Mouse (Mus musculus): ENCODE measurements around the gene Nags.

Nags gene

DNA sequence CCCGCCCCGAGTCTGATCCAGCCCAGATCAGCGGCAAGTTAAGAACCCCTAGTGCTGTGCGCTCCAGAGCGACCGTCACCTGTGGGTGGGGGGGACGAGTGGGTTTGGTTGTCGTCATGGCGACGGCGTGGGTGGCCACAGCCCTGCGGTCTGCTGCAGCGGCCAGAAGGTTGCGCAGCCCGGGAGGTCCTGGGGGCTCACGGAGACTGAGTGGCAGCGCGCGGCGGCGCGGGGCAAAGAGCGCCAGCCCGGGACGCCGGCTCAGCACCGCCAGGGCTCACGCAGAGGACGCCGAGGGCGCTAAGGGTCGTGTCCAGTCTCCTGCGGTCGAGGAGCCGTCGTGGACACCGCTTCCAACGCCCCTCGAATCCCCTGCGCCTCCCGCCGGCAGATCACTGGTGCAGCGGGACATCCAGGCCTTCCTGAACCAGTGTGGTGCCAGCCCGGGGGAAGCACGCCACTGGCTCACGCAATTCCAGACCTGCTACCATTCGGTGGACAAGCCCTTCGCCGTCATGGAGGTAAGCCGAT lies at the start of gene Nags:
Nags (plus strand) TSS at position 43 of the 531 bp plus-strand sequence.
- no peak for ATAC-seq (ENCODE audit: insufficient number of reproducible peaks, low FRiP score, low TSS enrichment)

DNA sequence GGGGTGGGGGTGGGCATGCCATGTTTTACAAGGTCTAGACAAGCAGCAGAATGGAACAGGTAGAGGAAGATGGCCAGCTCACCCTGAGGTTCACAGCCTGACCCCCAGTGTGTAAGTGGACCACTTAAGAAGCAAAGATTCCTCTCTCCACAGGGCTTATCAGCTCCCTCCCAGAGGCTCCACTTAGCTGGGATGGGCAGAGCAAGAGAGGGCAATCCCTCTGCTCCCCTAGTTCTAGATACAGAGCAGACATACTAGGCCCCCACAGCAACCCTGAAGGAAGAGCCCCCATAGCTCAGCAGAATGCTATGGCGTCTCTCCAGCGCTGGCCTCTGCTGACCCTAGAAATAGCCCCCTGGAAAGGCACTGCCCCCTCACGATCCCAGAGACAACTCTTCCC lies 49.6 kb upstream of the Nags start:
- ATAC-seq (ENCODE audit: insufficient number of reproducible peaks, low FRiP score, low TSS enrichment) = no peak

DNA sequence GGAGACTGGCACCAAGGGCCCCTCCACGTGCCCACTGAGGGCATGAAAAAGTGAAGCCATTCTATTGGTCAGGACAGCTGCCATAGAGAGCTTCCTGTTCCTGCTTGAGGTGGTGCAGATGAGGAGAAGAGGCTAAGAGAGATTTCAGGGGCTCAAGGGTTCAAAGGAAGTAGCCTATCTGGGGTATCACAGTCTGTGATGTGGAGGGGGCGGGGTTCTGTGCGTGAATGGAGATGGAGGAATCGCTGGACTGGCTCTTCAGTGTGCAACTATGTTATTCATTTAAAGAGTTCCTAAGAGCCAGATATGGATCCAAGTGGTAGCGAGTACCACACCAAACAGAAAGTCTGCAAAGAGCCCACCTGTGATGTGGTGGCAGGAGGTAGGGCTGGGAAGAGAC lies 48.9 kb upstream of the Nags start:
- no peak for ATAC-seq (ENCODE audit: insufficient number of reproducible peaks, low FRiP score, low TSS enrichment)

DNA sequence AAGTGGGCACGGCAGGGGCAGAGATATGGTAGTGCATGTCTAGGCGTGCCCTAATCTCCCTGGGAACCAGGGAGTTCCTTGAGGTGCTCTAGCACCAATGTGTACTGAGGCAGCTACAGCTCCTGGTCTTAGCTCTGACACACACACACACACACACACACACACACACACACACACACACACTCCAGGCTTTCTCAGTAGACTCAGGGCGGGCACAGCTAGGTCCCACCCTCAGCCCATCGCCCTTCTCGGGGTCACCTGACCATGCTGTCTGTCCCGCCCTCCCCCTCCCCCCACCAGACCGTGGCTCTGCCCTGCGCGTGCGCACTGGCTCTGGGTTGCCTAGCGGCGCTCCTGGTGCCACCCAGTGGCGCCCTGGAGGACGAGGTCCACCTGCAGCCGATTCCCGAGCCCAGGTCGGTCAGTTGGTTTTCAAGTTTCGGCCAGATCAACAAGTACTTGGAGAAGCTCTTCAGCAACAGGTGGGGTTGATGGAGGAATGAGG lies 48.4 kb upstream of the Nags start:
- peak; percentile 49; the same call in 1 of the 2 replicates for ATAC-seq (ENCODE audit: insufficient number of reproducible peaks, low FRiP score, low TSS enrichment)

DNA sequence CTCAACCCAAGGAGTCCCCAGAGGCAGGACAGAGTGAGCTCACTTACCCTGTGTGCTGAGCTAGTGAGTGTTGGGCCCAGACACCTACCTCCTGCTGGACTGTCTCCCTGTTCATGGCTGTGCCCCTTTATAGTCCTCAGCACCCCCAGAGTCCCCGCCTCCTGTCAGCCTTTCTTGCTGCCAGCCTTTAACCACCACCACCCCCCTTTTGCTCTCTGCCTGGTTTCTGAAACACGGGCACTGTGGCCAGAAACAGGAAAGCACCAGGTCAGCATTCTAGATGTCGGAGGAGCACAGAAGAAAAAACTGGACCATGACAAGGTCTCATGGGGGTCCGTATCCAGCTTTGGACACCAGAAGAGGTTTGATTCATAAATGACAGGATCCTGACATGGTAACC lies 44.1 kb upstream of the Nags start, which contains the start of gene Ppy:
Ppy (minus strand) TSS at position 101 of the 400 bp plus-strand sequence.
- ATAC-seq (ENCODE audit: insufficient number of reproducible peaks, low FRiP score, low TSS enrichment) = no peak

DNA sequence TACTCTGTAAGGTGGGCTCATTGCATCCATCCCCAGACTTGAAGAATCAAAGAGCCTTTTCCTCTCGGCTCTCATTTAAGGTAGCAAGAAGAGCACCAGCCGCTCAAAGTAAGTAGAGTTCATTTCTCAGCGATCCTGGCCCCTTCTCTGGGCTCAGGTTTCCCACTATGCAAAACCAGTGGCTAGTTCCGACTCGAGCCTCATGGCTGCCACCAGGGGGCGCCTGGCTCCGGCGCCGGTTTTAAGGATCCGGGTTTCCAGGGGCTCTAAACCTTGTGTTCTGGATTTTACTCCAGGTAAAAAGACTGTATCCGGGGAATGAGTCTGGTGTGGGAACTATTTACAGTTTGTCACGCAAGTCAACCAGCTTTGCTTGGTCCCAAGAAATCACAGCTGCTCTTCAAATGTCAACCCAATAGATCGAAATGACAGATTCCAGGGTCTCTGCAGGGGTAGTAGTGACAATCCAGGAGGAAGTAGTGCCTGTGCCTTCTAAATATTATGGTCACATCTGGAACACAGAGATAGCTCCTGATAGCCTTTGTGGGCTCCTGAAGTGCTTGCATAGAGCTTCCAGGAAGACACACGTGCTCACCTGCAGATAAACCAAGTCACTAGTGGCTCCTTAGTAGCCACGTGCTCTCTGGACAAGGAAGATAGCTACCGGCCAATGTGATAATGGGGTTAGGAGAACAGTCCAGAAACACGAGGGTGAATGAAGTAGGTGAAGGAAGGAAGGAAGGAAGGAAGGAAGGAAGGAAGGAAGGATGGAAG lies 42.6 kb upstream of the Nags start:
- ATAC-seq (ENCODE audit: insufficient number of reproducible peaks, low FRiP score, low TSS enrichment) = no peak; the same call in 1 of the 2 replicates

DNA sequence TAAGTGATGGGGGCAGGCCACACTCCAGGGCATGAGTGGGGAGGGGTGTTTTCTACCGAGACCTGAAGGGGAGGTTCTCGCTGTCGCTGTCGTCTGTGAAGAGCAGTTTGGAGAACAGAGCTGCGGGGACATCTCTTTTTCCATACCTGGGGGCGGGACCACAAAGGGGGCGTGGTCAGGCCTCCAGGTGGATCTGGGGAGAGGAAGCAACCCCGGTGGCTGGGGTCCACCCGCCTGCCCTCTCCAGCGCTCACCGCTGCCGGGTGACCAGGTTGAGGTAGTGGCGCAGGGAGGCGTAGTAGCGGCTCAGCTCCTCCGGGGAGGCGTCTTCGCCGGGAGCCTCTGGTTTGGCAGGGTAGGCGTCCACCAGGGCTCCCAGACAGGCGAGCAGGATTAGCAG lies 38.4 kb upstream of the Nags start:
- no peak for ATAC-seq (ENCODE audit: insufficient number of reproducible peaks, low FRiP score, low TSS enrichment)

DNA sequence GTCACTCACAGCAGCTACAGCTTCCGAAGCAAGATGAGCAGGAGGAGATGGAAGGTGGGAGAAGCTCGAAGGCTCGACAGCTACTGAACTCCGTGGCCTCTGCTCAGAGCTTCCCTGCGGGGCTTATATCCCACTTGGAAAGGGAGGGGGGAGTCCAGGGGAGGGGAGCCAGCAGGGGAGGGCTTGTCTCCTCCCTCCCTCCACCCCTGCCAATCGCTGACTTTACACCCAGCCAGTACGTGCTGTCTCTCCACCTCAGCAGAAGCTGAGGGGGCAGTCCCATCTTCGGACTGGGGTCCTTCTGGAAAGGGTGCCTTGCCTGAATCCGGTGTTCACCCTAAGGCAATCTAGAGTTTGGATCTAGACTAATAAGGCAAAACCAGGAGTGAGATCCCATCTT lies 37.6 kb upstream of the Nags start, which contains the start of gene Pyy:
Pyy (minus strand) TSS at position 101 of the 400 bp plus-strand sequence.
- no peak for ATAC-seq (ENCODE audit: insufficient number of reproducible peaks, low FRiP score, low TSS enrichment)

DNA sequence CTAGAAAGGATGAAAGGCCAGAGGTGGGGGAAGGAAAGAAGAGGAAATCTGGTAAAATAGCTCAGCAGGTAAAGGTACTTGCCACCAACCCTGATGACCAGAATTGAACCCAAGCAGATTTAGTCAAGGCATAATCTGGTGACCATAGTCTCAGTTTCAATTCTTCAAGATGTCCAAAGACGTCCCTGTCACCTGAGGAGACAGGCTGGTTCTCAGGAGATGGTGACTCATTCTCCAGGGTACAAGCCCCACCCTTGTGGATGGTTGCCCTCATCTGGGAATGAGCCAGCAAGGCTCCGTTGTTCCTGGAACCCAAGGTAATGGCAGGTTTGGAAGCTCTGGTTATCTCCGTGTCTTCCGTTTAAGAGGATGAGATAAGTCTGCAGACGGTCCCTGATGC lies 33.7 kb upstream of the Nags start:
- ATAC-seq (ENCODE audit: insufficient number of reproducible peaks, low FRiP score, low TSS enrichment) = no peak

DNA sequence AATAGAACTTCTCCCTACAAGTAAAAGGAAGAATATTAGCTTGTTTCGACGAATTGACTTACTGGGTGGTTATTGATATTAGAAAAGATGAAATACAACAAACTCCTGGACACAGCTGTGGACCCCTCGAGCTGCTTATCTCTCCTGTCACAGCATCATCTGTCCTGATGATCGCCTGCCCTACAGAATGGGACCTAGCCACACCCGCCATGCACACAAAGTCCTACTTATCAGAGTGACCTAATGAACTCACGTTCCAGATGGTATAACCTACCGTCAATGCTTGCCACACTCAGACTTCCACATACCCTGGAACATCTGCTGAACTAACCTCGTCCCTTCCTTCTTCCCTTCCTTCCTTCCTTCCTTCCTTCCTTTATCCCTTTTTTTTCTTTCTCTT lies 29.1 kb upstream of the Nags start:
- no peak for ATAC-seq (ENCODE audit: insufficient number of reproducible peaks, low FRiP score, low TSS enrichment)

DNA sequence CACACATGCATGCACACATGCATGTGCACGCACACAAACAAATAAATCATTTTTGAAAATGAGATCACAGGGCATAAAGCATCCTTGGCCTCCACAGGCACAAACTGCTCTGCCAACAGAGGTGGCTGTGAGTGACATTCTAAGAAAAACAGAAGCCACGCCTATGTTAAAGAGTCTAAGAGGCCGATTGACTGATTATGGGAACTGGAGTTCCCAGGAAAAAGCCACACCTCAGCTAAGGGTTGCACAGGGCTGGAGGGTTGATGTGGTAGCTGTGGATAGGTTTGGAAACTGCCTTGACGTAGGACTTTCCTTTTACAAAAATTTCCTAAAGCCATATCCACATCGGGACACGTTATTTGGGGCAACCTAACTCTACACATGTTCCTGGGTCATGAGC lies 27.9 kb upstream of the Nags start:
- ATAC-seq (ENCODE audit: insufficient number of reproducible peaks, low FRiP score, low TSS enrichment) = no peak

DNA sequence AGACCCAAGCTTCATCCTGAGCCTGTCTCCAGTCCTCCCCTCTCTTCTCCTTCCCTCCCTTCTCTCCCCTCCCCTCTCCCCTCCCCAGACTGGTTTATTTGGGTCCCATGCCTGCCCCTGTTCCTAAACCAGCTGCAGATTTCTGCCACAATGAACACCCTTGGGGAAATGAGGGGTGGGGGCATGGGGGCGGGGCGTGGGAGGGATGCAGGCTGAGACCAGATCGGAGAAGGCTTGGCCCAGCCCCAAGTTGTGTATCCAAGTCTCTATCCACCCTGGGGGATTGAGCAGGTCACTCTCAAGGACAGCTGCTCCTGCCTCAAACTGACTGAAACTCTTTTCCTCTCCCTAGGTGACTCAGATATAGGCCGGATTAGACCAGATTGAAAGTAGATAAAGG lies 10.8 kb upstream of the Nags start:
- ATAC-seq (ENCODE audit: insufficient number of reproducible peaks, low FRiP score, low TSS enrichment) = no peak

DNA sequence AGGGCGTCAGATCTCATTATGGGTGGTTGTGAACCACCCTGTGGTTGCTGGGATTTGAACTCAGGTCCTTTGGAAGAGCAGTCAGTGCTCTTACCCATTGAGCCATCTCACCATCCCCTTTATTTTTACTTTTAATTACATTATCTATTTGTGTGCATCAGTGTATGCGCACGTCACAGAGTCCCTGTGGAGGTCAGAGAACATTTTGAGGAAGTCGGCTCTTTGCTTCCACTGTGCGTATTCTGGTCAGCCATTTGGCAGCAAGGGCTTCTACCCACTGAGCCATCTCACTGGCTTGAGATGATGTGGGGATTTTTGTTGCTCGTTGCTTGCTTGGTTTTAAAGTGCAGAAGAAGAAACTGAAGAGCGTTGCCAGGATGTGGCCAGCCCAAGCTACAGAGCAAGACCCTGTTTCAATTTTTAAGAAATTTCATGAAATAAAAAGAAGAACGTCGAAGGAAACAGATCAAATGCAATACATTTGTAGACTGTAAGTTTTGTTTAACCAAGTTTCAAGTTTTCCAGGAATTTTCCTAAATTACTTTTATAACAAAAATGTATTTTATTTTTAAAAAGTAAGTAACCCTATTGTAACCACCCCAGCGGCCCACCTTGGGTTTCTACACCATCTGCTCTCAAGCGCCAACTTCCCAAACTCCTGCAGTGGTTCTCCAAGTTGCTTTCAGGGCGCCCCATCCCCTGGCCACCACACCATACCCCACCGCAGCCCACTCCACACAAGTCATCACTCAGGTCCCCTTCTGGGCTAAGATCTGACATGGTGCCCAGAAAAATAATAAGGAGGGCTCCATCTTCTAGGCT lies 7.5 kb upstream of the Nags start:
- no peak for ATAC-seq (ENCODE audit: insufficient number of reproducible peaks, low FRiP score, low TSS enrichment)

DNA sequence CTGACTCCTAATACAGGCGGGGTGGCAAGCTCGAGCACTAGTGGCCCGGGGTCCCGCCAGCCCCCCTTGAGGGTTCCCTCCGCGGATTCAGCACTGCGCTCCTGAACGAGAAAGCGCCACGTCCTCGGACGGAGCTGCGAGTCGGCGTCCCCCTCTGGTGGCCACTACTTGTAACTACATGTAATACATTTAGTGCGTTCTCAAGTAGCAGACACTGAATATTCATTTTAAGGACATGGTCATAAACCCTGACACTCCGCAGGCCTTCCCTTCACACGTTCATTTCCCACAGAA lies 6.9 kb upstream of the Nags start:
- ATAC-seq (ENCODE audit: insufficient number of reproducible peaks, low FRiP score, low TSS enrichment) = no peak

DNA sequence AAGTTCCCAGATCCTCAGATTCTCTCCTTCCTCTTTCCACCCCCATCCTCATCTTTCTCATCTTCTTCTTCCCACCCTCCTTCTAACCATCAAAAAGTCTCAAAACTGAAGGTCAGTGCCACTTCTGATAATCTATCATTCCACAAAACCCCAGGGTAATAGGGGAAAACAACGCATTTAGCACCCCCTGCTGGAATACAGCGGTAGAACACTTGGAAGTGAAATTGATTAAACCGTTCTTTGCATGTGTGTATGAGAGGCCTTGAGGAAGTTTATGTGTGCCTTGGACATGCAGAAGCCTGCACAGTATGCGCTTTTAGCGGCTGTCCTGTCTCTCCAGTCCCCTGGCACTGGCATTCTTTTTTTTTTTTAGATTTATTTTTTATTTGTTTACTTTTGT lies 4.8 kb upstream of the Nags start:
- ATAC-seq (ENCODE audit: insufficient number of reproducible peaks, low FRiP score, low TSS enrichment) = no peak

DNA sequence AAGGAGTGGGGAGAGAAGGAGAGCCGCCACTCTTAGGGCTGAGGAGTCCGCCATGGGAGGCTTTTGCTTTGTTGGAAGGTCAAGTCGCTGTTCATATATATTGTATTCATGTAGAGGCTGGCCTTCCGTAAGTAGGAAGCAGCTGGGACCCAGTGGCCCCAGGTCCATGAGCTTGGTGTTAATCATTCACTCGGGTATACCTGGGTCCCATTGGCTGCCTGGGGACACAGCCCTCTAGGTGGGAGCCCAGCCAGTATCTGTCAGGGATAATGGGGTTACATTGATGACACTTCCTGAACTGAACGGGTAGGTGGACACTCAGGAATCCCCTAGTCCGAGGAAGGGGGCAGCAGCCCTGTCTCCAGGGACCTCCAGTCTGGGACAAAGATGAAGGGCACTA lies 3.0 kb upstream of the Nags start:
- ATAC-seq (ENCODE audit: insufficient number of reproducible peaks, low FRiP score, low TSS enrichment) = no peak

DNA sequence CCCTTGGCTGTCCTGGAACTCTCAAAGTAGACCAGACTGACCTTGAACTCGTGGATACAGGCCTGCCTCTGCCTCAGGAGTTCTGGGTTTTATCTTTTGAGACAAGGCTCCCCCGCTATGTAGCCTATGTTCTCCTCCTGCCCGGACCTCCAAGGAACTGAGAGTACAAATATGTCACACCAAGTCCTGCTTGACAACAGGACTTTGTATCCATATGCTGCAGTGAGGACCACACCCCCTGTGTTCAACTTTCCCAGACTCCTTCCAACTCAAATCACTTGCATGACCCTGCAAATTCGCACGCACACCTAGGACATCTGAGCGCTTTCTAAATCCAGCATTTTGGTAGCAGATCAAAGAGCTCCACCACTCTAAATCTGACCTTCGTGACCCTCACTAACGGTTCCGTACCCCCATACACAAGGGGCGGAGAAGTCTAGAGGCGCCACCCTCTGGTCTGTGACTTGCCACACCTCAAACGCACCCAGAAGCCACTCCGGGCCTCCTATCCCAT lies 299 bp upstream of the Nags start:
- ATAC-seq (ENCODE audit: insufficient number of reproducible peaks, low FRiP score, low TSS enrichment) = no peak

DNA sequence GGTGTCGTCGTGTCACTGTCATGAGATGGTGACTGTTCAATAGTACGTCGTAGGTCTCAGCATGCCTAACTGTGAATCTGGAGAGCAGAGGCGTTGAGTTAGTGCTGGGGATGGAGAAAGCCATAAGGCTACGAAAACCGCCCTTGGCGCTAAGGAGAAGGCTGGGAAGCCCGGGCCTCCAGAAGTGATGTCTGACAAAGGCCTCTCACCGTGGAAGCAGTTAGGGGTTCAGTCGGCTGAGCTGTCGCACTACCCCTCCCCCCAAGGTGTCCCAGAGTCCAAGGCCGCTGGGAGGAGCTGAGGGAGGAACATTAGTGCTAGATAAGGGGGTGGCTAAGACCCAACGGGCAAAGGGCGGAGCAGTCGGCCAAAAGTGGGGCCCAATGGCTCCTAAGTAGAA lies 692 bp downstream of the Nags start:
- no peak for ATAC-seq (ENCODE audit: insufficient number of reproducible peaks, low FRiP score, low TSS enrichment)

DNA sequence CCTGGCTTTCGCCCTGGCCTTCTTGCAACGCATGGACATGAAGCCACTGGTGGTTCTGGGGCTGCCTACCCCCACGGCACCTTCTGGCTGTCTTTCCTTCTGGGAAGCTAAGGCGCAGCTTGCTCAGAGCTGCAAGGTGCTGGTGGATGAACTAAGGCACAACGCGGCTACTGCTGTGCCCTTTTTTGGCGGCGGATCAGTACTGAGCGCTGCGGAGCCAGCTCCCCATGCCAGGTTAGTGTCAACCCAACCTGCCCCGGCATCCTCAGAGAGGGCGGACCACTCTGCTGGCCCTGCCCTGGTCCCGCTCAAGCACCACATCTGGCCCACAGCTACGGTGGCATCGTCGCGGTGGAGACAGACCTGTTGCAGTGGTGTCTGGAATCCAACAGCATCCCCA lies 1.2 kb downstream of the Nags start:
- no peak for ATAC-seq (ENCODE audit: insufficient number of reproducible peaks, low FRiP score, low TSS enrichment)

DNA sequence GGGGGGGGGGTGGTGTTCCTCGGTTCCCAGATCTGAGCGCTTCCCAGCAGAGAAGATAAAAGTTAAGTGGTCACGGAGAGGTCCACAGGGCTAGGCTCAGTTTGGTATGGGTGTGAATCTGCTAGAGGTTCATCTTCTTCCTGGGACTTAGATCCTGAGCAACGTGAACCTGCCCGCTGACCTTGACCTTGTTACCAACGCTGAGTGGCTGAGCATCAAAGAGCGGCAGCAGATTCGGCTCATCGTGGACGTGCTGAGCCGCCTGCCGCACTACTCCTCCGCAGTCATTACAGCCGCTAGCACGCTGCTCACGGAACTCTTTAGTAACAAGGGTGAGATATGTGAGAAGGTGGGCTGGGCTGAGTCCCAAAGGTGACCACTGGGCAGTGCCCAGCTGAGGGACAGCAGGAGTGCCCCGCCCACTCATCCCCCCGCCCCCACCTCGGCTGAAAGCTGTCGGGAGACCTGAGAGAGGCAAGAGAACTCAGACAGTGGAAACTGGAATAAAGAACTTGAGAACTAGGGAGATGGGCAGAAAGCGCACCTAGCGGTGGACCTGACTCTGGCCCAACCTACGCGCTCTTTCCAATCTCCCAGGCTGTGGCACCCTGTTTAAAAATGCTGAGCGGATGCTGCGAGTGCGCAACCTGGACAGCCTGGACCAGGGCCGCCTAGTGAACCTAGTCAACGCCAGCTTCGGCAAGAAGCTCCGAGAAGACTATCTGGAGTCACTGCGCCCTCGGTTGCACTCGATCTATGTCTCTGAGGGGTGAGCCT lies 2.1 kb downstream of the Nags start:
- no peak for ATAC-seq (ENCODE audit: insufficient number of reproducible peaks, low FRiP score, low TSS enrichment)
